Mouse (Mus musculus): ENCODE results near the gene Prkag2.

Prkag2 gene

DNA sequence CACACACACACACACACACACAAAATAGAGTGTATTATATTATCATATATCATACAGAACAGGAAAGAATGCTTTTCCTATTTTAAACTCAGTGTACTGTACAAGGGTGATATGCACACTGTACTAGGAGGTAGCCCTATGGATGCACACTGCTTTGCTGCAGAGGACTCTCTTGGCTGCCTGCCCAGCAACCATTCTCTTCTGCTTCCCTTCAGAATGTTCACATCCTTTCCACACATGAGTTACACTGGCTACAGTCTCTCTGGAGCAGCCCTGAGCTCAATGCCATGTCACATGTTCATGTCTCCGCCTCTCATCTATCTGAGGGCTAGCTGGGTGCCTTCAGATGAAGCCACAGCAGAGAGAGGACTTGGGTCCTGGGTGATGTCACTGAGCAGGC lies 181.3 kb downstream of the Prkag2 start:
- Histone ChIP-seq H3K4me3 (replicated peaks; ENCODE audit: low read length) (no peak overlapping the region), H3K36me3 (ENCODE audit: insufficient read depth, low read length) (no peaks in the 10 kb centered on the region), H3K27me3 (ENCODE audit: insufficient read depth, low read length) (no peaks in the 10 kb centered on the region), H3K4me1 (replicated peaks; ENCODE audit: low read depth, low read length) (peaks cover 6% of the 10 kb centered on the region), H3K9me3 (ENCODE audit: low read length) (no peaks in the 10 kb centered on the region)
- no peak for TF ChIP-seq NANOG (IDR thresholded peaks at IDR 0.05; ENCODE audit: borderline replicate concordance, low read length)
- no peak for TF ChIP-seq POU5F1 (IDR thresholded peaks at IDR 0.05; ENCODE audit: borderline replicate concordance, low read length)
- TF ChIP-seq CTCF (conservative IDR thresholded peaks at IDR 0.05; ENCODE audit: low read length): no peak

GRCm38 (mm10) chr5:24916511-24916910 lies 183.9 kb downstream of the Prkag2 start:
- Histone ChIP-seq H3K9me3 (ENCODE audit: low read length) (no peaks in the 10 kb centered on the region), H3K27me3 (ENCODE audit: insufficient read depth, low read length) (no peaks in the 10 kb centered on the region), H3K36me3 (ENCODE audit: insufficient read depth, low read length) (no peaks in the 10 kb centered on the region), H3K4me3 (replicated peaks; ENCODE audit: low read length) (no peak overlapping the region), H3K4me1 (replicated peaks; ENCODE audit: low read depth, low read length) (peaks cover 20% of the 10 kb centered on the region)
- no peak for TF ChIP-seq POU5F1 (IDR thresholded peaks at IDR 0.05; ENCODE audit: borderline replicate concordance, low read length)
- no peak for TF ChIP-seq NANOG (IDR thresholded peaks at IDR 0.05; ENCODE audit: borderline replicate concordance, low read length)
- no peak for TF ChIP-seq CTCF (conservative IDR thresholded peaks at IDR 0.05; ENCODE audit: low read length)

- no peaks in the 10 kb centered on the region for H3K36me3 ChIP-seq (ENCODE audit: insufficient read depth, low read length)
- H3K4me1 ChIP-seq (replicated peaks; ENCODE audit: low read depth, low read length): peaks cover 29% of the 10 kb centered on the region
- no peaks in the 10 kb centered on the region for H3K9me3 ChIP-seq (ENCODE audit: low read length)
- no peak overlapping the region for H3K4me3 ChIP-seq (replicated peaks; ENCODE audit: low read length)
- no peak for TF ChIP-seq POU5F1 (IDR thresholded peaks at IDR 0.05; ENCODE audit: borderline replicate concordance, low read length)
- no peak for TF ChIP-seq NANOG (IDR thresholded peaks at IDR 0.05; ENCODE audit: borderline replicate concordance, low read length)
- no peak for TF ChIP-seq CTCF (conservative IDR thresholded peaks at IDR 0.05; ENCODE audit: low read length)
- H3K27me3 ChIP-seq (ENCODE audit: insufficient read depth, low read length): no peaks in the 10 kb centered on the region
These were observed 185.3 kb downstream of the Prkag2 start for GRCm38 (mm10) chr5:24915119-24915518.

DNA sequence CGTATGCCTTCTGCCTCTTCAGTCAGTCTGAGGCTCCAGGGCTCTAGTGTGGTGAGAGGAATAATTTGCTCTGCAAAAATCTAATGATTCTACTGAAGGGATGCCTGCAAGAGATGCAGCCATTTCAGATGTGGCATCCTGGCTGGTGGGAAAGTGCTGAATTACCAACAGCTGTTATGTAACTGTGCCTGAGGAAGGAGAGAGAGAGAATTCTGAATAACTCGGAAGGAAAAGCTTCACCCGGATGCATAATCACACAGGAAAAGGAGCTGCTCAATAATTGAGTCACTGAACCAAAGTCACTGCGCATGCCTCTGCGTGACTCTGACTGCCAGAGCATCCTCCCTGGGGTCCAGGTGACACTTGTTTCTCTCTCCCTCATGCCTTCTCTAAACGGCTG lies 186.8 kb downstream of the Prkag2 start:
- Histone ChIP-seq H3K27me3 (ENCODE audit: insufficient read depth, low read length) (no peaks in the 10 kb centered on the region), H3K36me3 (ENCODE audit: insufficient read depth, low read length) (no peaks in the 10 kb centered on the region), H3K4me1 (replicated peaks; ENCODE audit: low read depth, low read length) (peaks cover 40% of the 10 kb centered on the region), H3K4me3 (replicated peaks; ENCODE audit: low read length) (no peak overlapping the region), H3K9me3 (ENCODE audit: low read length) (no peaks in the 10 kb centered on the region)
- no peak for TF ChIP-seq POU5F1 (IDR thresholded peaks at IDR 0.05; ENCODE audit: borderline replicate concordance, low read length)
- no peak for TF ChIP-seq CTCF (conservative IDR thresholded peaks at IDR 0.05; ENCODE audit: low read length)
- TF ChIP-seq NANOG (IDR thresholded peaks at IDR 0.05; ENCODE audit: borderline replicate concordance, low read length): no peak

GRCm38 (mm10) chr5:24908820-24909716 lies 191.4 kb downstream of the Prkag2 start:
- Histone ChIP-seq H3K4me1 (replicated peaks; ENCODE audit: low read depth, low read length) (peaks cover 51% of the 10 kb centered on the region), H3K4me3 (replicated peaks; ENCODE audit: low read length) (peak overlapping the region; percentile 97), H3K9me3 (ENCODE audit: low read length) (no peaks in the 10 kb centered on the region), H3K36me3 (ENCODE audit: insufficient read depth, low read length) (0 out of 2 replicates have a peak, but pooled peaks cover 7% of the 10 kb centered on the region), H3K27me3 (ENCODE audit: insufficient read depth, low read length) (peaks cover 13% of the 10 kb centered on the region)
- TF ChIP-seq CTCF (conservative IDR thresholded peaks at IDR 0.05; ENCODE audit: low read length) (peak; percentile 75), POU5F1 (IDR thresholded peaks at IDR 0.05; ENCODE audit: borderline replicate concordance, low read length) (no peak)

GRCm38 (mm10) chr5:24908141-24908819 lies 192.2 kb downstream of the Prkag2 start:
- Histone ChIP-seq H3K4me3 (replicated peaks; ENCODE audit: low read length) (peak overlapping the region; percentile 97), H3K4me1 (replicated peaks; ENCODE audit: low read depth, low read length) (peaks cover 52% of the 10 kb centered on the region), H3K36me3 (ENCODE audit: insufficient read depth, low read length) (0 out of 2 replicates have a peak, but pooled peaks cover 7% of the 10 kb centered on the region), H3K27me3 (ENCODE audit: insufficient read depth, low read length) (peaks cover 13% of the 10 kb centered on the region), H3K9me3 (ENCODE audit: low read length) (no peaks in the 10 kb centered on the region)
- TF ChIP-seq POU5F1 (IDR thresholded peaks at IDR 0.05; ENCODE audit: borderline replicate concordance, low read length): no peak
- no peak for TF ChIP-seq NANOG (IDR thresholded peaks at IDR 0.05; ENCODE audit: borderline replicate concordance, low read length)
- TF ChIP-seq CTCF (conservative IDR thresholded peaks at IDR 0.05; ENCODE audit: low read length): no peak

GRCm38 (mm10) chr5:24907737-24908136 lies 192.7 kb downstream of the Prkag2 start:
- Histone ChIP-seq H3K27me3 (ENCODE audit: insufficient read depth, low read length) (peaks cover 13% of the 10 kb centered on the region), H3K36me3 (ENCODE audit: insufficient read depth, low read length) (0 out of 2 replicates have a peak, but pooled peaks cover 7% of the 10 kb centered on the region), H3K9me3 (ENCODE audit: low read length) (no peaks in the 10 kb centered on the region), H3K4me3 (replicated peaks; ENCODE audit: low read length) (peak overlapping the region; percentile 97), H3K4me1 (replicated peaks; ENCODE audit: low read depth, low read length) (peaks cover 52% of the 10 kb centered on the region)
- TF ChIP-seq POU5F1 (IDR thresholded peaks at IDR 0.05; ENCODE audit: borderline replicate concordance, low read length): no peak
- no peak for TF ChIP-seq CTCF (conservative IDR thresholded peaks at IDR 0.05; ENCODE audit: low read length)
- no peak for TF ChIP-seq NANOG (IDR thresholded peaks at IDR 0.05; ENCODE audit: borderline replicate concordance, low read length)

GRCm38 (mm10) chr5:24906844-24907243 lies 193.6 kb downstream of the Prkag2 start:
- 0 out of 2 replicates have a peak, but pooled peaks cover 7% of the 10 kb centered on the region for H3K36me3 ChIP-seq (ENCODE audit: insufficient read depth, low read length)
- no peak for TF ChIP-seq CTCF (conservative IDR thresholded peaks at IDR 0.05; ENCODE audit: low read length)
- TF ChIP-seq POU5F1 (IDR thresholded peaks at IDR 0.05; ENCODE audit: borderline replicate concordance, low read length): no peak
- no peak for TF ChIP-seq NANOG (IDR thresholded peaks at IDR 0.05; ENCODE audit: borderline replicate concordance, low read length)
- no peaks in the 10 kb centered on the region for H3K9me3 ChIP-seq (ENCODE audit: low read length)
- peaks cover 13% of the 10 kb centered on the region for H3K27me3 ChIP-seq (ENCODE audit: insufficient read depth, low read length)
- H3K4me3 ChIP-seq (replicated peaks; ENCODE audit: low read length): no peak overlapping the region
- peaks cover 54% of the 10 kb centered on the region for H3K4me1 ChIP-seq (replicated peaks; ENCODE audit: low read depth, low read length)

Data from E14TG2a.4 (cell line).